Mouse (Mus musculus) c-Kit-negative CD71-positive TER-119-positive erythroid progenitor cells, embryonic 14.5 days (primary cell): Measurements from ENCODE around the gene Klhl10.
A peak's percentile ranks its signal among the peaks of the same experiment; 100 is the strongest.

ENCODE experiments used
- DNase-seq: peaks from one replicate; pipeline ENCODE4 v3.0.0-alpha.2; 2013; ENCODE audit warnings: low read depth, low spot score

The Klhl10 gene

GRCm38 (mm10) chr11:100408076-100408834, 33.5 kb upstream of the Klhl10 start:
- DNase-seq, result no peak

- no peak for DNase-seq
Measured at GRCm38 (mm10) chr11:100408835-100409462, 32.8 kb upstream of the Klhl10 start.

- DNase-seq, result no peak
Measured at GRCm38 (mm10) chr11:100409686-100410085, 32.0 kb upstream of the Klhl10 start.

- DNase-seq, result no peak
Measured at GRCm38 (mm10) chr11:100411736-100412135, 30.0 kb upstream of the Klhl10 start.

GRCm38 (mm10) chr11:100413541-100413940, 28.2 kb upstream of the Klhl10 start:
- no peak for DNase-seq

GRCm38 (mm10) chr11:100414021-100414913, 27.4 kb upstream of the Klhl10 start, which contains the start of gene P3h4:
Gene P3h4, minus strand, starts transcription at chr11:100414836.
- no peak for DNase-seq

- DNase-seq, result no peak
Measured at GRCm38 (mm10) chr11:100414914-100415822, 26.5 kb upstream of the Klhl10 start, which contains the start of gene Fkbp10. Gene Fkbp10, plus strand, starts transcription at chr11:100415697.

- no peak for DNase-seq
Measured at GRCm38 (mm10) chr11:100421537-100421936, 20.2 kb upstream of the Klhl10 start.

GRCm38 (mm10) chr11:100423836-100424235, 17.9 kb upstream of the Klhl10 start:
- no peak for DNase-seq

- peak; percentile 51 for DNase-seq
Measured at GRCm38 (mm10) chr11:100425851-100426250, 15.9 kb upstream of the Klhl10 start.

- no peak for DNase-seq
Measured at GRCm38 (mm10) chr11:100426820-100427219, 14.9 kb upstream of the Klhl10 start.

GRCm38 (mm10) chr11:100428612-100429199, 13.0 kb upstream of the Klhl10 start:
- DNase-seq, result no peak

GRCm38 (mm10) chr11:100430052-100430451, 11.7 kb upstream of the Klhl10 start:
- no peak for DNase-seq

- DNase-seq, result no peak
Measured at GRCm38 (mm10) chr11:100432002-100432401, 9.7 kb upstream of the Klhl10 start.

GRCm38 (mm10) chr11:100435678-100436246, 6.0 kb upstream of the Klhl10 start:
- DNase-seq, result no peak

- DNase-seq, result no peak
Measured at GRCm38 (mm10) chr11:100437901-100438300, 3.8 kb upstream of the Klhl10 start.

GRCm38 (mm10) chr11:100440691-100441522, 810 bp upstream of the Klhl10 start:
- peak; percentile 38 for DNase-seq

- DNase-seq, result no peak
Measured at GRCm38 (mm10) chr11:100442625-100443024, 908 bp downstream of the Klhl10 start.

- DNase-seq, result no peak
Measured at GRCm38 (mm10) chr11:100457247-100457646, 15.5 kb downstream of the Klhl10 start.
